Mouse (Mus musculus): ENCODE data around the gene Gtf2a1l.

GRCm38 (mm10) chr17:88688226-88688625 lies 19.8 kb downstream of the Gtf2a1l start:
- TF ChIP-seq POLR2A (IDR thresholded peaks at IDR 0.05; ENCODE audit: borderline replicate concordance, control insufficient read depth, low read depth, low read length), result no peak
- no peak for TF ChIP-seq CTCF (IDR thresholded peaks at IDR 0.05; ENCODE audit: control insufficient read depth, insufficient read depth, low read length)
